Mouse (Mus musculus): Measurements from ENCODE around the gene Med11. TPM values are rescaled to one million over a fixed set of nuclear protein-coding genes. Genes with fewer than 3 reads are reported as not detected.
A peak's percentile ranks its signal among the peaks of the same experiment; 100 is the strongest.
"Not testable (repeated sequence)": the region's sequence is repeated elsewhere in the genome, so short reads cannot be mapped to it uniquely, and the experiment has no call there.

Med11 gene
- total RNA-seq (2021) = 10 to 100 TPM; 20.5 TPM
- long read RNA-seq, transcript Med11-201 (3 exons, 902 nt) = major isoform, 14 of 21 reads
- long read RNA-seq, partial matches to known transcripts = 1 of 21 reads
- long read RNA-seq, other reads (novel, unspliced or antisense) = 2 of 21 reads

DNA sequence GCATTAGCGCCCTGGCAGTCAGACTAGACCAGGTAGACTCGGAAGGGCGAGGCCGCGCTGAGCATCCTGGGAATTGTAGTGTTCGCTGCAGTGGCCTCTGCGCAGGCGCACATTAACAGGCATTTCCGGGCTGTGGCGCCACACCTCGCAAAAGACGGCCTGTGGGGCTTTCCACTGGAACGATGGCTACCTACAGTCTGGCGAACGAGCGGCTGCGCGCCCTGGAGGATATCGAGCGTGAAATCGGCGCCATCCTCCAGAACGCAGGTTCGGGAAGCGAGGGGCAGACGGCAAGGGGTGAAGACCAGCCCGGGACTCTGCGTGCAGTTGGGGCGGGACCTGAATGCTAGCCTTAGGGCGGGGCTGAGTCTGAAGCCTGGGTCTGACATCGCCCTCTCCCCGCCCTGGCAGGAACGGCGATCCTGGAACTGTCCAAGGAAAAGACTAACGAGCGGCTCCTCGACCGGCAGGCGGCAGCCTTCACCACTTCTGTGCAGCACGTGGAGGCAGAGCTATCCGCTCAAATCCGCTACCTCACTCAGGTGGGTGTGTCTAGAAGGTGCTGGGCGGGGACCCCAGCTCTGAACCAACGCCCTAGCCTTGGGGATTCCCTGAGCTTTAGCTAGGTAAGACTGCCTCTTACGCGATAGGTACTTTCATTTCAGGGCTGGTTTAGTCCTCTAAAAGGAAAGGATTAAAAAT lies at the start of gene Med11:
Med11 (plus strand) TSS at position 123 of the 702 bp plus-strand sequence.
- DNase-seq (ENCODE audit: low spot score in 2 of 2) = peak; percentile 90 to 94

DNA sequence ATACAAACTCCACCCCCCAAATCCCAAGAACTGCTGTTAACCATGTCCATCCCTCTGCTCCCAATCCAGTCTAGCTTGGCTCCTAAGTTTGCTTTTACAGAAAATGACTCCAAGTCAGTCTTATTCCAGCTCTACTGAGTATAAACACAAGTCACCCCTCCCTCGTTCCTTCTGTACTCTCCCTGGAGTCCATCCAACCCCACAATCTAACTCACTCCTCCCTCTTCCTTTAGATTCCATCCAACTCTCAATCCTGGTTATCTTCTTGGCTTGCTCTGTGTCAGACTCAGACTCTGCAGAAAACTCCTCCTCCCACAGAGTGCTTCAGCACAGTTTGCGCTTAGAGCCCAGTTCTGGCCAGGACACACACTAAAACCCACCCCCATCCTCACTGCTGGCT lies 48.1 kb upstream of the Med11 start:
- DNase-seq (ENCODE audit: low spot score in 2 of 2) = no peak

DNA sequence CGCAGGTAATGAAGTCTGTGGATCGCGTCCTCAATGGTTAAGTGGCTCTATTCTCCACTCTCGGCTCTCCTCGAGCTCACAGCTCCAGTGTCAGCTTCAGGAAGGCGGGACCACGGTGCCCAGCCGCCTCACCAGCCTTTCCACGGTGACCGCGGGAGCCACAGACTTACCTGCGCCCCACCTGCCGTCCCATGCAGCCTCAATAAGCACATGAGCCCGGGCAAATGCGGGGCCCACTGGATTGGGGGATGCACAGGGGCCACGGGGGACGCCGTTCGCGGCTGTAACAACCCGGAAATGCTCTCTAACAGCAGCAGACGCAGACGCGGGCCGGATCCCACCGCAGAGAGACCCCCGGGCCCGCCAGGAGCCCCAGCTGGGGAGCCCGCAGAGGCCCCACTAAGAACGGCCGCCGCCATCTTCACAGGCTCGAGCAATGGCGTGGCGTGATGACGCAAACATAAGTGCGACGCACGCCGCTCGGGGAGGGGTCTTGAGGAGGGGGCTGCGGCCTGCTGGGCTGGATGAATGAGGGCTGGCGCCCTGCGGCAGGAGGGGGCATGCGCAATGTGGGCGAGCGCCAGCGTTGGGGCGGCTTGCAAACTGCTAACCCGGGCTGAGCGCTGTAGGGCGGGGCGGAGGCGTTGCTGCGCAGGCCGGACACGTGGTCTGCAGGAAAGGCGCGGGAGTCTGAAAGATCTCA lies 42.0 kb upstream of the Med11 start, which contains the start of gene Pelp1:
Pelp1 (minus strand) TSS at position 438 of the 703 bp plus-strand sequence.
- DNase-seq (ENCODE audit: low spot score in 2 of 2) = peak; percentile 96

GRCm38 (mm10) chr11:70410297-70410643 lies 41.4 kb upstream of the Med11 start:
- no peak for DNase-seq (ENCODE audit: low spot score in 2 of 2)

GRCm38 (mm10) chr11:70412591-70412990 lies 39.1 kb upstream of the Med11 start:
- no peak for DNase-seq (ENCODE audit: low spot score in 2 of 2)

DNA sequence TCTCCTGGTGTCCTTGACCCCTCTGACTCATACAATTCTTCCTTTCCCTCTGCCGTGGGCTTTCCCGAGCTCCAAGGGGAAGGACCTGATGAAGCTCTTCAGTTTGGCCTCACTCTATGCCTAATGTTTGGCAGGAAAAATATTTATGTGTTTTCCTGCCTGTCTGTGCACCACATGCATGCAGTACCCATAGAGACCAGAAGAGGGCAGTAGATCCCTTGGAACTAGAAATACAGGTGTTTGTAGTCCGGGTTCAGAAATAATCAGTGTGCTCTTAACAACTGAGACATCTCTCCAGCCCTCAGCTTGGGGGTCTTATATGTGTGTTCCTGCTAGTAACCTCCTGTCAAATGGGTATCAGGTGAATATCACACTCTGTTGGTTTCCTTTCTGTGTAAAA lies 37.8 kb upstream of the Med11 start:
- DNase-seq (ENCODE audit: low spot score in 2 of 2) = peak; percentile 86 to 88

DNA sequence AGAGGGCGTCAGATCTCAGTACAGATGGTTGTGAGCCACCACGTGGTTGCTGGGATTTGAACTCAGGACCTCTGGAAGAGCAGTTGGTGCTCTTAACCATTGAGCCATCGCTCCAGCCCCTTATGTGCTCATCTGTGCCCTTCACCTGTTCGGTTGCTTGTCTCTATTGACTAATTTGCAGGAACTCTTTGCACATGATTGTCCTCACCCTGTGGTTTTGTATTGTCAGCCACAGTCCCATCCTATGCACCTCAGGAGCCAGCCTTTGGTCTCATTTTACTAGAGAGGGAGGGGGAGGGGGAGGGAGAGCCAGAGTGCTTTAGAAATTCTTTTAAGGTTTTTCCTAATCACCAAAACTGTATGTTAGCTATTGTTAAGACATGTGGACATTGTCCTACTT lies 33.5 kb upstream of the Med11 start:
- DNase-seq (ENCODE audit: low spot score in 2 of 2) = no peak

- no peak for DNase-seq (ENCODE audit: low spot score in 2 of 2)
Measured at GRCm38 (mm10) chr11:70419486-70419885, 32.2 kb upstream of the Med11 start.

DNA sequence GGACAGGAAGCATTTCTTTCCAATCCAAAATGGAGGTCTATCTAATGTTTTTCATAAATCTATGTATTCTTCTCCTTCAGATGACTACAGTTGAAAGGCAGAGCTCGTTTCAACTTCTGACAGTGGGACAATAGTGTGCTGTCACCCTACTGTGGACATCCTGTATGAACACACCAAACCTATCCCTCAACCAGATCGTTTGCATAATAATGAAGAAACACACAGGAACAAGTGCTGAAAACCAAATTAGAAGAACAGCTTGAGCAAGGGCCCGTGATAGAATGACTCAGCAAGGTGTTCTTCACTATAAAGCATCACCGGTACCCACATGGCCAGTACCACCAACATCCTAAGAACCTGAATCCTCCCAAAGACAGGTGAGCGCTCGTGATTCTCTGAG lies 25.1 kb upstream of the Med11 start:
- DNase-seq (ENCODE audit: low spot score in 2 of 2) = not testable (repeated sequence)

GRCm38 (mm10) chr11:70431574-70431973 lies 20.1 kb upstream of the Med11 start:
- peak in 1 of 2 experiments; percentile 25 for DNase-seq (ENCODE audit: low spot score in 2 of 2)

DNA sequence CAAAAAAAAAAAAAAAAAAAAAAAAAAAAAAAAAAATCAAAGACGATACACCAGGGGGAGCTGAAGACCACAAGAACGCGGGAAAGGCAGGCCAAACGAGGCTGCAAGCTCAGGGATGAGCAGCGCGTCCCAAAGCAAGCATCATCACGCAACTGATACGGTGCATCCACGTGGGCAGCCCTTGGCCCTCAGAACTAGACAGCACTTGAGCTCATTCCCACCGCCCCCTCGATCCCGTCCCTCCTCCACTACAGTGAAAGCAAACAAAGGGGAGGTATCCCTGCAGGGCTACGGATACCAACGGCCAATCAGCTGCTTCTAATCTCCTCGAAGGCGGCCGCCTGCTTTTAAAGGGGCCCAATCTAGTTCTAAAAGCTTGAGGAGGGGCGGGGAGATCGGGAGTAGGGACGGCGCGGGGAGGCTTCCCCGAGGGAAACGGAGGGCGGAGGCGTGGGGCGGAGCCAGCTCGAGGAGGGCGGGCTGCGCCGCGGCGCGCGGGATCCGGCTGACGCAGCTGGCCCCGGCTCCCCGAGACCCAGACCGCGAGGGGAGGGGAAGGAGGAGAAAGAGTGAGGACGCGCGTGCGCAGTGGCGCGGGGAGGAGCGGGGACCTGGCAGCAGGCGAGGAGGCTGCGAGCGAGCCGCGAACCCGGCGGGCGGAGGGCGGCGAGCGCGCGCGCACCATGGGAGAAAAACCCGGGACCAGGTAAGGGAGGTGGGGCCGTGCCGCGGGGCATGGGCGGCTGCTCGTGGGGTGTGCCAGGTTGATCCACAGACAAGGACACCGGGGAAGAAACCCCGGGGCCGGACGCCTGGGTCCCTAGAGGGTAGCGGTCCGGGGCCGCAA lies 19.4 kb upstream of the Med11 start, which contains the start of gene Arrb2:
Arrb2 (plus strand) TSS at position 588 of the 847 bp plus-strand sequence.
- DNase-seq (ENCODE audit: low spot score in 2 of 2) = peak; percentile 98 to 99

DNA sequence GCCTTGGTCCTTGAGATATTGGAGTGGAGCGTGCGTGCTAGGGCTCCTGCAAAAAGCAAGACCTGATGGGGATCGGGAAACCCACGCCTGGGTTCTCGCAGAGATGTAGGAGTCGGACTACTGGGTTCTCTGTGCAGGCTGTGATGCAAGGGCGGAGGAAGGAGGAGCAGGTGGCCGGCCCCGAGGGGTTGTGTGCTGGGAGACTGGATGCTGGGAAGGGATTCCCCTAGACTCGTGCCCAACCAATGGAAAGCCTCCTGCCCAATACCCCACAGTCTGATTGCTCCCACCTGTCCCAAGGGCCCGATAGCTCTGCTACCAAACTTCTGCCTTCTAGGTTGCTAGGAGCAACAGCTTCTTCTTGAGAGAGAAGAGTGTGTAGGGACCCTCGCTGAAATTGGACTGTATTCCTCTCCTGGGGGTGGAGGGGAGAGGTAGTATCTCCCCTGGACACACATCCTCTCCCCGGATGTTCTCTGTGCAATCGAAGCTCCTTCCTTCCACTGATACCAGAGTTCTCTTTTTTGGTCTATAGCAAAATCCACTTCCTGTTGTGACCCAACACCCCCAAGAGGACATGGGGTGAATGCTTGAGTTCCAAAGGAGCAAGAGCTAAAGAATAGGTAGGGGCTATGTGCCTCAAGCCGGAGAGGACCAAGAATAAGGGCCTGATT lies 18.7 kb upstream of the Med11 start:
- peak in 1 of 2 experiments; percentile 62 for DNase-seq (ENCODE audit: low spot score in 2 of 2)

- no peak for DNase-seq (ENCODE audit: low spot score in 2 of 2)
Measured at GRCm38 (mm10) chr11:70433569-70433943, 18.2 kb upstream of the Med11 start.

DNA sequence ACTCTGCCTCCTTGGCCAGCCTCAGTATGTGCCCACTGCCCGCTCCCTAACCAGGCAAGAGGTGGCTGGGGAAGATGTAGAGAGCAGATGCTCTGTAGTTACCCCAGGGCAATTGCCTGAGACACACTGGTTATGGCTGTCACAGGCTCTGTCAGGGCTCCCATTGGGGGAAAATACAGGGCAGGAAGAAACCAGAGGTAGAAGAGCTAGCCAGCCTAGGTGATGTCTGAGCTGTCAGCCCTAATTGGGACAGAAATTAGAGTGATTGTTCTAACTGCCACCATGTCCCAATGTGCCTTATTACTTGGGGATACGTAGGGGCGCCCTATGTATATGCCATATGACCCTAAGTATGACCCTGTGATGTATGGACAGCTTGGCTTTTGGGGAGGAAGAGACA lies 17.8 kb upstream of the Med11 start:
- DNase-seq (ENCODE audit: low spot score in 2 of 2) = no peak

- no peak for DNase-seq (ENCODE audit: low spot score in 2 of 2)
Measured at GRCm38 (mm10) chr11:70435476-70435875, 16.2 kb upstream of the Med11 start.

GRCm38 (mm10) chr11:70437426-70437825 lies 14.3 kb upstream of the Med11 start:
- no peak for DNase-seq (ENCODE audit: low spot score in 2 of 2)

- no peak for DNase-seq (ENCODE audit: low spot score in 2 of 2)
Measured at GRCm38 (mm10) chr11:70438728-70439374, 12.9 kb upstream of the Med11 start.

DNA sequence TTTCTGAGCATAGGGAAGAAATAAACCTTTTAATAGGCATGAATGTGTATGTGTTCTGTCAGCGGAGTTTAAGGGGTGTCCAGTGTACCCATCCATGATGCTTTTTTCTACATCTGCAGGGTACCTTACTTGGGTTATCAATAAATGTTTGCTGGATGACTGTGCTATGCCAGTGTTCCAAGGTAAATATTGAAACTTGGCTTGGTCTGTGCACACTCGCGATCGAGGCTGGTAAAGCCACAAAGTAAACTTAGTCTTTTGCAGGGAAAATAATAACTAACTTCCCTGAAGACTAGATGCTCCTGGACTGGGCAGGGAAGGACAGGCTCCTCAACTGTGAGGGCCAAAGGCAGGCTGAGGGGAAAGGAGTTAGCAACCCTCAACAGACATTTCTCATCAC lies 11.1 kb upstream of the Med11 start:
- no peak for DNase-seq (ENCODE audit: low spot score in 2 of 2)

DNA sequence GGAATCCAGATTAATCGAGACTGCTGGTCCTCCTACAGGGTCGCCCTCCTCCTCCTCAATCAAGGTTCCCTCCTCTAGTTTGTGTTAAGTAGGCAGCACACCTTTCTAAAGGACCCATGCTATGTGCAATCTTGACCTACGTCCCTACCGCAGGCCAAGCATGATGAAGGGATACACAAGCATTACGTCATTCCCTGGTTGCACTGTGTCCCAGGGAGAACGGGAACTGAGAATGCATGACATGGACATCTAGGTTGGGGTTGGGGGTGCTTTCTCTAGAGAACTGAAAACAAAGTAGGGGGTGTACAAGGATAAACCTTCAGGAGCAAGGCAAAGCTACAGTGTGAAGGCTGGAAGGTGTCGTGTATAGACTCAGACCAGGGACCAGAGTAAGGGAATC lies 9.8 kb upstream of the Med11 start:
- DNase-seq (ENCODE audit: low spot score in 2 of 2) = no peak

DNA sequence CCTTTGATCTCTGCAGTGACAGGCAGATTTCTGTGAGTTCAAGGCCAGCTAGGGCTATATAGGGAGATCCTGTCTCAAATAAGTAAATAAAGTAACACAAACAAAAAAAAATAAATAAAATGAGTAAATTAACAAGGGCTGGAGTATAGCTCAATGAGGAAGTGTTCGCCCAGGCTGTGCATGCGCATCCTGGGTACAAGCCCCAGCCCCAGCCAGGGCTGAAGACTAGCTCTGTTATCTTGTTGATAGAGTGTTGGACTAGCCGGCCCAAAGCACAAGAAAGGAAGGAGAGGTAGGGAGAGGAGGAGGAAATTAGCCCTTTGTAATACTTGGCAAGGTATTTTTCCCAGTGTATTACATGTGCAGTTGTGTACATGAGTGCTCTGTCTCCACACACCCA lies 7.8 kb upstream of the Med11 start:
- no peak for DNase-seq (ENCODE audit: low spot score in 2 of 2)

Measured in layer of hippocampus, postnatal 10 days (tissue).